Comparison of ENCODE assay signal across 9 mouse cellular contexts in genomic region chr11:33787362-33787761, GRCm38 (mm10).
A peak's percentile ranks its signal among the peaks of the same experiment; 100 is the strongest.
DNase-seq lines count a peak whose midpoint lies in the region; ATAC-seq and TF ChIP-seq lines count a peak whose summit lies in the region.
"Had no signal": no experiment of that assay in that cellular context is flagged by ENCODE, and none has a peak within 500 bp of the region (broad histone marks: within the 10 kb centered on the region; RNA-seq: fewer than 3 reads in every experiment).

No protein-coding gene starts in this region.

- H3K9ac ChIP-seq in heart, postnatal 0 days (replicated peaks; ENCODE audit: low read depth, low read length): no peak overlapping the region
- H3K9ac ChIP-seq: liver, embryonic 15.5 days had no signal

- ATAC-seq in heart, postnatal 0 days (ENCODE audit: insufficient read depth, low read depth): no peak

- no peak for TF ChIP-seq EP300 in heart, postnatal 0 days (IDR thresholded peaks at IDR 0.05; ENCODE audit: low read depth)

- no peaks in the 10 kb centered on the region for H3K4me1 ChIP-seq in heart, postnatal 0 days (ENCODE audit: control insufficient read depth, insufficient read depth)
- peaks cover 17% of the 10 kb centered on the region for H3K4me1 ChIP-seq in limb, embryonic 10.5 days
- H3K4me1 ChIP-seq: liver, embryonic 15.5 days had no signal

- no peak overlapping the region for H3K4me3 ChIP-seq in heart, postnatal 0 days (ENCODE audit: low read depth, low read length)
- no peak overlapping the region for H3K4me3 ChIP-seq in limb, embryonic 10.5 days
- H3K4me3 ChIP-seq: liver, embryonic 15.5 days had no signal

- no peak for TF ChIP-seq CTCF in heart, postnatal 0 days (IDR thresholded peaks at IDR 0.05; ENCODE audit: low read depth)

- H3K27me3 ChIP-seq in heart, postnatal 0 days (ENCODE audit: control insufficient read depth, insufficient read depth, low read length): no peaks in the 10 kb centered on the region
- no peaks in the 10 kb centered on the region for H3K27me3 ChIP-seq in limb, embryonic 10.5 days (ENCODE audit: low read depth, poor library complexity, severe bottlenecking)
- H3K27me3 ChIP-seq: liver, embryonic 15.5 days had no signal

- DNase-seq in heart, postnatal 0 days (ENCODE audit: low spot score): peak; percentile 18
- DNase-seq in heart, adult 9 months (ENCODE audit: low spot score in 2 of 2): no peak
- peak; percentile 49 for DNase-seq in 3T3-L1 (ENCODE audit: low read depth, low spot score)
- DNase-seq in adrenal gland, postnatal 14 days: peak; percentile 69
- DNase-seq in limb, embryonic 10.5 days (ENCODE audit: low spot score): peak; percentile 83
- DNase-seq in left cerebral cortex, adult 11 months (ENCODE audit: low spot score): no peak
- DNase-seq in frontal cortex, postnatal 10 days (ENCODE audit: low spot score in 2 of 2): no peak
- no peak for DNase-seq in gastrocnemius, postnatal 25 days

- H3K36me3 ChIP-seq in heart, postnatal 0 days (replicated peaks; ENCODE audit: control insufficient read depth, insufficient read depth, low read length): no peaks in the 10 kb centered on the region
- no peaks in the 10 kb centered on the region for H3K36me3 ChIP-seq in limb, embryonic 10.5 days
- H3K36me3 ChIP-seq: liver, embryonic 15.5 days had no signal

- no peak overlapping the region for H3K4me2 ChIP-seq in heart, postnatal 0 days (ENCODE audit: low read depth, low read length)
- H3K4me2 ChIP-seq: liver, embryonic 15.5 days had no signal

- no peak overlapping the region for H3K27ac ChIP-seq in heart, postnatal 0 days (ENCODE audit: low read depth)
- no peak overlapping the region for H3K27ac ChIP-seq in limb, embryonic 10.5 days
- H3K27ac ChIP-seq: liver, embryonic 15.5 days had no signal

- whole genome bisulfite sequencing in heart, postnatal 0 days: 21% methylated on average over 5 of the region's 5 CpGs
- 30% methylated on average over 5 of the region's 5 CpGs for WGBS in limb, embryonic 10.5 days

- H3K9me3 ChIP-seq in heart, postnatal 0 days (replicated peaks; ENCODE audit: control insufficient read depth, low read length): no peaks in the 10 kb centered on the region
- H3K9me3 ChIP-seq in limb, embryonic 10.5 days (replicated peaks): no peaks in the 10 kb centered on the region
- H3K9me3 ChIP-seq: liver, embryonic 15.5 days had no signal

Comparison
In these comparisons a context has a peak if more than half of its experiments do, and no peak if none do; other contexts are left out.
1. DNase-seq: peak in heart, postnatal 0 days (single experiment), 3T3-L1 (single experiment), adrenal gland, postnatal 14 days (single experiment) and limb, embryonic 10.5 days (single experiment); none in heart, adult 9 months (0 of 2), left cerebral cortex, adult 11 months (single experiment), frontal cortex, postnatal 10 days (0 of 2) and gastrocnemius, postnatal 25 days (single experiment).